Mouse (Mus musculus) MEL-GATA-1-ER (cell line): ENCODE data around the gene Olfr550.
"Not testable (repeated sequence)": the region's sequence is repeated elsewhere in the genome, so short reads cannot be mapped to it uniquely, and the experiment has no call there.

Source experiments
- DNase-seq: peaks from one replicate; pipeline ENCODE4 v3.0.0-alpha.2; 2012; ENCODE audit warnings: low read depth; ENCODE audit errors: extremely low read depth

Gene Olfr550

DNA sequence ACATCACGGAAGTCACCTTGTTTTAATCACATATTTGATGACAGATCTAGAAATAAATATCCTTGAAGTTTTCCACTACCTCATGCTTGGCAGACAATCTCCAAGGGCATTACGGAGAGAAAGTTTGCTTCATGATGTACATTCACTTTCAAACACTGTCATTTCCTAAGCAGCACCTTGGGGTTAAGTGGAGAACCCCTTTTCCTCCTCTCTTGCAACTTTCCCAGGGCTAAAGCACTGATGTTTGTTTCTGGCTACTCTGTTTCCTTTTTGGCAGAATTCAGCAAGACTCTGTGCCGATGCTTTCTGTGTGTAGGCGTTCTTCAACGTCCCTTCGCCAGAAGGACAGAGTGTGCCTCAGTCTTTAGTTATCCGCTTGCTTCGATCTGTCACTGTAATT is at the start of gene Olfr550:
Gene Olfr550, plus strand, starts transcription at position 301 of the 400 bp plus-strand sequence.
- DNase-seq: no peak

DNA sequence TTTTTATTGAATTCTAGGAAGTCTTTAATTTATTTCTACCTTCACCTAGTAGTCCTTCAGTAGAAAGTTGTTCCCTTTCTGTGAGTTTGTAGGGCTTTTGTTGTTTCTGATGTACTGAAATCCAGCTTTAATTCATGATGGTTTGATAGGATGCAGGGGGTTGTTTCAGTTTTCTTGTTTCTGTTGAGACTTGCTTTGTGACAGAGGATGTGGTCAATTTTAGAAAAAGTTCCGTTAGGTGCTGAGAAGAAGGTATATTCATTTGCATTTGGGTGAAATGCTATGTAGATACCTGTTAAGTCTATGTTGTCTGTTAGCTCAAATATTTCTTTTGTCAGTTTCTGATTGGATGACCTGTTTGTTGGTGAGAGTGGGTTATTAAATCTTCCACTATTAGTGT is 42.2 kb upstream of the Olfr550 start:
- no peak for DNase-seq

DNA sequence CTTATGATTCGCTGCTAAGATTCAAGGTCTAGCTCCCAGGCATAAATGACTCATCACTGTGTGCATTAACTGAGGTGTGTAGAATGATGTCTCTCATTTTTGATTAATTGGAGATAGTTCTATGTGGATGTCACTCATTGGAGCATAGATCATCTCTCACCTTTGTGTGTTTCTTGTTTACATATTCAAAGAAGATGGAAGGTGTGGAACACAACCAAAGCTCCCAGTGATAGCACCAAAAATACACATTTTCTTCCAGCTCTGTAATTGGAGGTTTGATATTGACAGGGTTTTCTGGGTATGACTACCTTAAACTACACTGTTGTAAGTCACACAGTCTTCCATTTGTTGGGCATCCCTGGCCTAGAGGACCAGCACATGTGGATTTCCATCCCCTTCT is 36.8 kb upstream of the Olfr550 start, which contains the start of gene Olfr547:
Gene Olfr547, plus strand, starts transcription at position 301 of the 400 bp plus-strand sequence.
- DNase-seq: no peak

DNA sequence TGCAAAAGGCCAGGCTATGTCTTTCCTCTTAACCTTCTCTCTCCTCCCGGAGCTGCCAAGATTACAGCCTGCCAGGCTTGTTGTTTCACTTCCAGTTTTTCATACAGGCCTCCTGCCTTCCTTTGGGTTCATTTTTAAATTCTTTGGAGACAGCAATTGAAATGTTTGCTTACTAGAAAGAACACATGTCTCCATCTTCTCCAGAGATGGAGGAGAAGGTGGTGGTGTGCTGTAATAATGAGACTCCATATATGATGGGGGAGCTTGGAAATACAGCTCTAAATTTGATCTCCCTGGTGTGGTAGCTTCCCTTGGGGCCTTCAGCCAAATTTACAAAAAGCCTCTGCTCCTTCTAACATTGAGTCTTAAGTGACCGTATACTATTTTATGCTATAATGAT is 30.6 kb upstream of the Olfr550 start, which contains the start of gene Olfr548-ps1:
Gene Olfr548-ps1, plus strand, starts transcription at position 301 of the 400 bp plus-strand sequence.
- no peak for DNase-seq

DNA sequence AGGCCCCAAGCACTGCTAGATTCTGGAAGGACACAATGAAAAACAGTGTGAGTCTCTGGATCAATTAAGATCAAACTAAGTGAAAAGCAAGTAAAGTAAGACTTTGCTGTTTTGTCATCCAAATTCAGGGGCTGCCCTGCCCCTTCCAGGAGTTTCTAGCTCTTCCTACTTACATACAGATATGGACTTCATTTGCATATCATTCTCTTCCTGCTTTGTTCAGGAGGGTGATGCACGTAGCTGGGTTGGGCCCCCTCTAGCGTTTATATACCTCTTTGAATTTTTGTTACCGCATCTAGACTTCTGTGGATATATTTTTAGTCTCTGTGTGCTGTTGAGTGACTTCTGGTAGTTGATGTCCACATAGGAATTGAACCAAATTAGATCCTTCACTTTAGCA is 30.0 kb upstream of the Olfr550 start:
- no peak for DNase-seq

DNA sequence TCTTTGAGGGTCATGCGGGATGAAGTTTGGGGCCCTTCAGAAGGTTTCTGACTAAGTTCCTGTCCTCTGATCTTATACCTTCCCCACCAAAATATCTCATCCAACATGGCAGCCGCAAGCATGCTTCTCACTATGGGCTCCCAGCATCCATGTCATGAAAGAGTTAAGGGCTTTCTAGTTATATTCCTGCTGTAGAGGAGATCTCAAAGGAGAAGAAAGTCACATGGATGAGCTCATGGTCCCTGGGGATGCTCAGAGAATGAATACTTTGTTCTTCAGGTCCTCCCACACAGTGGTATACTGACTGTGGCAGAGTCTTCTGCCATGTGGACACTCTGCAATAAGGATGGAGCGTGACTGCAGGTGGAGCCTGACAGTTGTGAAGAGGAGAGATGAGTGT is 21.7 kb upstream of the Olfr550 start, which contains the start of gene Olfr549:
Gene Olfr549, plus strand, starts transcription at position 301 of the 400 bp plus-strand sequence.
- no peak for DNase-seq

DNA sequence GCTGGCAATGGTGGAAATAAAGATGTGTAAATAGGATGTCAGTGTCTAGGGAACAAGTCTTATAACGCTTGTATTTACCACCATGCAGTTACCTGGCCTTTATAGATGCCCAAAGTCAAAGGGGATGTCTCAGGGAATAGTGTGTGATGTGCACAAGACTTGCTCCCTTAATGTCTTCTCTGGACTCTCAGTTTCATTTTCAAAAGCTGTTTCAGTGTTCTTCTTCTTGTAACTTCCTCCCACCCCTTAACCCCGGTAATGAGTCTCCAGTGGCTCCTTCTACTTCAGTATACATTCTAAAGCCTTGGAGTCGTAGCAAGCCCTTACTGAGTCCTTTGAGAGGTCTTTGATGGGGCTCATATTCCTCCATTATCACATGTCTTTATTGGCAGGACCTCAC is 18.0 kb upstream of the Olfr550 start:
- DNase-seq: no peak

DNA sequence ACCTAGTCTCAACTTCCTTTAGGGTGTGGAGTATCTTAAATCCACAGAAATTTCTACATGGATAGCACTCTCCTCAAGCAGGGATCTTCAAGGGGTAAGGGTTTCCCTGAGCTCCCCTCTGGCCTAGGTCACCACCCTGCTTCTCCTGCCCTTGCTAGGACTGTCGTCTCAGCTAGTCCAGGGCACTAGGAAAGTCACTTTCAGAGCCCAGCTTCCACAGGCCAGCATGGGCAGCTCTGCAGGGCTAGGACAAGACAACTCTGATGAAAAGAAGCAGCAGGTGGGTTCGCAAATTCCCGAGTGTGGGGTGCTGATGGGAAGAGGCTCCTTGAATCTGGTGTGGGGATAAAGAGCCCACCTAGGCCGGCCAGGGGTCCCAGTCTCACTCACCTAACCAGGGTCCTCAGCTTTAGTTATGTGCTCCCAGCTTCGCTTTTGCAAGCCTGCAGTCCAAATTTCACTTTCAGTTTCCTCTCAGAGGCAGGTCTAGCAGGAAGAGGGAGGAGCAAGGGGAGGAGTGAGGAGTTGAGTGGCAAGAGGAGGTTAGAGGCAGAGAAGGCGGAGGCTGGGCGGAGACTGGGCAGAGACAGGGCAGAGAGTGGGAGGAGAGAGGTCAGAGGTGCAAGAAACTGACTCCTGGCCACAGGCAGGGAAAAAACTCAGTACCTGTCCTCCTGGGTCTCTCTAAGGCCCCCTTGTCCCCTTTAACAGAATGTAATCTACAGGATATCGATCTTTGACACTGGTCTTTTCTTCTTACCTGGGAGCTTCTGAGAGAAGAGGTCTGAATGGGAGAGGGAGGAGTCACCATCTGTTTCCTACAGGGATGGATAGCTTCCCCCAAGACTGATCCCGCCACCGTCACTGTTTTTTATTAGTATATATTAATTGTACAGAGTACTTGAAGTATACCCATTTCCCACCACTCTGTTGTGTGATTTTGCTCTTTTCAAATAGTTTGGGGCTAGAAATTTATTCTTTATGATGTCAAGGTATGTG is 5.9 kb upstream of the Olfr550 start, which contains the start of gene Trim21:
Gene Trim21, minus strand, starts transcription at position 488 of the 999 bp plus-strand sequence.
- peak; percentile 82 for DNase-seq

DNA sequence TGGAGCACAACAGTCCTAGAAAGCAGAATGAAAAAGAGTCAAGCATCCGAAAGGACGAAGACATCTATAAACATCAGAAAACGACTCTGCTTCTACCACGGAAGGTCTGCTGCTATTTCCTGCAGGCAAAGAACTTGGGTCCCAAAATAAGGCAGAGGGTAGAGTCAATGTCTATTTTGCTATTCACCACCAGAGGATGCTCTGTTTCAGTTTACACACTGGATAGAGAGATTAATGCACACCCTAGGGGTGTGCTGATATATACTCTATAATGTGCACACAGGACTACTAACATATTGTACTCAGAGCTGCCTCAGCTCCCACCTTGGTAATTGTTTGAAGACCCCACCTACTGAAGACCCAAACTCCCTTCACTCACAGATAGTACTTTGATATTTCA is 5.0 kb upstream of the Olfr550 start:
- DNase-seq: no peak

DNA sequence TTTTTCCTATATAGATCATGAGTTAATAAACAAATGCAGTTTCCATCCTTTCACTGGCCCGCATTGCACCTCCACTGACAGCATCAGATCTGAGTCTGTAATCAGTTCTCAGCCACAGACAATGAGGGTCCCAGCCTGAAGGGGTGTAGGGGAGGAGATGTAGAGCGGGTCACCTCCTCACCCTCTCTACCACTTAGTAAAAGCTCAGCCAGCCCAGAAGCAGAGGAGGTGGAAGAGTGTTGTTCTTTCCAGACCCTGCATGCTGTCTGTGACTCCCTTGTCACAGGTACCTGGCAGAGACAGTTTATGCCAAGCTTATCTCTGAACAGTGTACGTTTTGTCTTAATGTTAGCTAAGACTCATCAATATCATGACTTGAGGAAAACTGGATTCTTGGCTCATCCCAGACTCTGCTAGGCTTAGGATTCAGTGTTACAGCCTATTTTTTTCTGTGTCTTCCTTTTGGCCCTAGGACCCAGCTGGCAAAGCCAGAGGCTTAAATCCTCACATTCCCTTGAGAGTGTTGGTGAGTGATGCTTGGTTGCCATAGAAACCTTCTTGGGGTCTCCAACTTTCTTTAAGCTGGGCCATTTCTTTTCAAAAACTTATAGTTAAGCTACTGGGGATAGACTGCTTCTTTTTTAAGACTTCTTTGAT is 2.1 kb downstream of the Olfr550 start:
- DNase-seq: no peak

DNA sequence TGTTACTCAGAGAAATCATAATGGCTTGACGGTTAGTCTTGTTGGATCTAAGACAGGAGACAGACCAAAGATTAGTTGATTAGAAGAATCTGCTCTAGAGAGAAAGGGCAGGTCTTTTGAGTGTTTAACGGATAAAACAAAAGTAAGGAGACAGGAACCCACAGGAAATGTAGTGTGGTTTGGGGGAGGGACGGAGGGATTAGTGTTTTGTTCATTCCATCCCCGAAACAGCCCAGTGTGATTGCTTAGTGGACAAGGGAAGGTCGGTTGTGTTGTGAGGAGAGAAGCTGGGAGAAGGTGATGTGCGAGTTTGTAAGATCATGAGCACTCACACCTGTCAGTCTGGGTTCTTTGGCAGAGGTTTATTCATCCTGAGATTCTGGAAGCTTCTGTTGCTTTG is 4.8 kb downstream of the Olfr550 start:
- no peak for DNase-seq

DNA sequence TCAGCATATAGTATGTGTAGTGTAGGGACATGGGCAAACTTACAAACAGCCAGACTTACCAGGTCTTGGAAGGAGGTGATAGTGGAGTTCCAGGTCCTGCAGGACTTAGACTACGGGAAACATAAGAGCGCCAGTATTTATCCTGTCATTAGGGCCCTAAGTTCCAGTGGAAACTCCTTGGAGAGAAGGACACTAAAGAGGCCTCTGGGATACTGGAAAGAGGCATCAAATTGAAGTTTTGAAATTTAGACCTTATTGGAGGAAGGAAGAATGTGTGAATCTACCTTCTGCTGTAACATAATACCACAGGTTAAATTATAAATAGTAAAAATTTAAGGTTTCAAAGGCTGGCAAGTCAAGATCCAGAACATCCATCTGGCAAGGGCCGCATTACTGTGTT is 20.5 kb downstream of the Olfr550 start, which contains the start of gene Olfr551:
Gene Olfr551, minus strand, starts transcription at position 101 of the 400 bp plus-strand sequence.
- DNase-seq: no peak

DNA sequence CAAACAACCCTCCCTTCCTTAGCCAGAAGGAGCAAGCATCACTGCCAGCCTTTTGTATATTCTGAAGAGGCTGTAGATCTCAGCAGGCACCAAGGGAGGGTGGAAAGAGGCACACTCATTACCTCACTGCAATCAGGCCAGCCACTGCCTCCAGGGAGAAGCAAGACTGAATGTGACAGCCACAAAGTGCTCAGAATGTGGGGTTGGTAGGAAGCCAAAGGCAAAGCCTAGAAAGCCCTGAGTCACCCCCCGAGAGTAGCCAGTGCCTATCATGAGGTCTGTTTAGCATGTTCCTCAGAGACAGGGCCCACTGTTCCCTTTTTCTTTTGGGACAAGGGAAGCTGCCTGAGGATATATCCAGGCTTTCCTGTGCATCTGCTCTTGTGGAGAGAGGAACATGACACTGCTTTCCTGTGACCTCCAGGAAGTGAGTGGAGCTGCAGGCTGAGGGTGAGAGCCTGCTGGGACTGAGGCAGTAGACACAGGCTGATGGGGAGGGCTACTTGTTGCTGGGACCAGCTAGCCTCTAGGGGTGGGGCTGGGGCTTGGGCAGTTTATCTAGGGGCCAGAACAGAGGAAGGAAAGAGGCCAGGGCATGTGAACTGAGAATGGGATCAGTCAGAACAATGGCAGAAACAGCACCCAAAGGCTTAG is 26.3 kb downstream of the Olfr550 start, which contains the start of gene Olfr552:
Gene Olfr552, plus strand, starts transcription at position 393 of the 654 bp plus-strand sequence.
- no peak for DNase-seq

DNA sequence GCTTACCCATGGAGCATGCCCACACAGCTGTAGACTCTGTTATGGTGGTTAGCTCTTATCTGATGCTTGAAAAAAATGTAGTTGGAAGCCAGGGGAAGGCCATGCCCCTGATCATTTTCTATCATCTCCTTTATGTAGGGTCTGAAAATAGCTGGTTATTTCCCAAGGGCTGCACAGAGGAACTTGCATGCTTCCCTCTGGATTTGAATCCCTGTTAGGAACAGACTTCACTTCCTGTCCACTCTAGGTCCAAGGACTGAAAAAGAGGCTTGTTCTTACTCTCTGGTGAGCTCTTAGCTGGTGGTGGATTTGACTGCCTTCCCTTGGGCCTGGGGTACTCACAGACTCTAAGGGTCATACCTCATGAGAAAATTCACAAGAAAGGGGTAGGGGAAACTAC is 46.9 kb downstream of the Olfr550 start, which contains the start of gene Olfr553:
Gene Olfr553, minus strand, starts transcription at position 101 of the 400 bp plus-strand sequence.
- DNase-seq: no peak

DNA sequence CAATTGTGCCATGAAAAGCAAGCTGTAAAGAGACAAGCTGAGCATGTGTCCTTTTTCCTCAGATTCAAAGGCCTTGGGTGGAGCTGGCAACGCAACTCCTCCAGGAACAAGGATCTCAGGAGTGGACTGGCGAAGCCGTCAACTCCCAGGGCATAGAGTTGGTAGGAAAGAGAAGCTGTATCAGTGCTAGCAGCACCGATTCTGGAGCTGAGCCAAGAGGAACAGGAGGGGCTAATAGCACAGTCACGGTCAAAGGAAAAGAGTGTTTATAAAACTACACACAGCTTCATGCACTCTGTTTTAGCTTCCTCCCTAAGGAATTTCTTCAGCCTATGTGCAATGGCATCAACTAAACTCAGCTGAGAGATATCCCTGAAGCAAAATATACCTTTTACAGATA is 48.4 kb downstream of the Olfr550 start:
- DNase-seq: peak; percentile 25

DNA sequence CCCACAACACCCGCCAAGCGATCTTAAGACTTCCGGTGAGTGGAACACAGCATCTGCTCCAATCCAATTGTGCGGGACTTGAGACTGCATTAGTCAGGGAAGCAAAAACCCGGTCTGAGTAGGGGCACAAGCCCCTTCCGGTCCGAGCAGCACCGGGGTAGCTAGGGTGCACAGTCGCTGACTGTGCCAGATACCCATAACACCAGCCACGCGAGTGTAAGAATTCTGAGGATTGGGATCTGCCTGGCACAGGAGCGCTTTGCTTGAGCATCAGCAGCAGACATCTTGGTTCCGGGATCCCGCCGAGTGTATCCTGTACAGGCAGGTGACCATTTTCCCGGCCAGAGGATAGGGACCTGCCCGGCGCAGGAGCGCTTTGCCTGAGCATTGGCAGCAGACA is 49.1 kb downstream of the Olfr550 start:
- DNase-seq: not testable (repeated sequence)
